Mouse (Mus musculus): ENCODE data around the gene Btbd11. TPM values are rescaled to one million over a fixed set of nuclear protein-coding genes. Genes with fewer than 3 reads are reported as not detected.

Btbd11 gene
- polyA plus RNA-seq, 1 experiment from 2014 or later: 9.1 TPM

DNA sequence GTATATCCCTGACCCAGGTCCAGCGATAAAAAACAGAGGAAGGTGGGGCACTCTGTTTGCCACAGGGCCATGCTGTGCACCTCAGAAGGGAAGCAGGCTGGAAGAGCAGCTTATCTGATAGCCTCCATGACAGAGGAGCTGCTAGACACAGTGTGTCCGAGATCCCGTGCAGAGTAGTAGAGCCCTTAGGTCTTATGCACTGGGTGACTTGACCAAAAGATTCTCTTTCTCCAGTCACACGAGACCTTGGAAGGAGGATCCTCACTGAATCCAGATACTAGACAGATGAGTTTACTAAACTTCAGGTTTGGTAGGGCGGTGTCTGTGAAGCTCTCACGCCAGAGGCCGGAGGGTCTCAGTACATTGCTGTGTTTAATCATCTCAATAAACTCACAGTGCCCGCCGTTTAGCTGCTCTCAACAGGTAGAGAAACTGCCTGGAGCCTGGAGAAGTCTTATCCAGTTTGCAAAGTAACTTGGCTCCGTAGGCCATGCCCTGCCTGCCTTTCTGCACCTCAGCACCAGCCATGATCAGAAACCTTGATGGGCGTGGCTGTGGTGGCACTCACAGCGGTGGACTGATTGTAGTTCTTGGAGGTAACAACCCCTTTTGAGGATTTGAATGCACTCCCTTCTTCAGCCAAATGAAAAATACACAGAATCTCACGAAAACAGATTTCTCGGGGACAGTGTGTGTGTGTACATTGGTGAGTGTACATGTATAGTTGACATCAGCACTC, 155.4 kb downstream of the Btbd11 start:
- no peak overlapping the region for H3K9ac ChIP-seq
- no peak overlapping the region for H3K4me3 ChIP-seq (replicated peaks)
- no peaks in the 10 kb centered on the region for H3K9me3 ChIP-seq
- ATAC-seq (ENCODE audit: low FRiP score): no peak
- peaks cover 20% of the 10 kb centered on the region for H3K4me1 ChIP-seq
- H3K36me3 ChIP-seq (replicated peaks): no peaks in the 10 kb centered on the region
- no peaks in the 10 kb centered on the region for H3K27me3 ChIP-seq
- WGBS: 93% methylated on average over 14 of the region's 14 CpGs
- H3K4me2 ChIP-seq: no peak overlapping the region
- H3K27ac ChIP-seq: no peak overlapping the region

DNA sequence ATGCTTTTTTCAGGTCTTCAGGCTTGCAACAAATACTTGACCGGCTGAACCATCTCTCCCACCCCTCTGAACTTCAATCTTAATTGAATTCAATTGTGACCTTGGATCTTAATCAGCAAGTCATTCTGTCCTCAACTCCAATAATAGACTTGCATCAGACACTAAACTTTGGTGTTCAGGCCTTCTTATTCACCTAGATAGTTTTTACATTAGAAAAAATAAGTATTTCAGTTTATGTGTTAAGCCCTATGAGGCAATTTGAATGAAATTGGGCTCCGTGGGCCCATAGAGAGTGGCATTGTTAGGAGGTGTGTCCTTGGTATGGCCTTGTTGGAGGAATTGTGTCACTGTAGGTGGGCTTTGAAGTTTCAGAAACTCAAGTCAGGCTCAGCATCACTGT, 156.7 kb downstream of the Btbd11 start:
- 94% methylated on average over 2 of the region's 2 CpGs for WGBS
- Histone ChIP-seq H3K27ac (no peak overlapping the region), H3K9me3 (no peaks in the 10 kb centered on the region), H3K9ac (no peak overlapping the region), H3K4me2 (no peak overlapping the region), H3K4me1 (peaks cover 20% of the 10 kb centered on the region), H3K4me3 (replicated peaks) (no peak overlapping the region), H3K27me3 (no peaks in the 10 kb centered on the region), H3K36me3 (replicated peaks) (no peaks in the 10 kb centered on the region)
- ATAC-seq (ENCODE audit: low FRiP score): no peak

DNA sequence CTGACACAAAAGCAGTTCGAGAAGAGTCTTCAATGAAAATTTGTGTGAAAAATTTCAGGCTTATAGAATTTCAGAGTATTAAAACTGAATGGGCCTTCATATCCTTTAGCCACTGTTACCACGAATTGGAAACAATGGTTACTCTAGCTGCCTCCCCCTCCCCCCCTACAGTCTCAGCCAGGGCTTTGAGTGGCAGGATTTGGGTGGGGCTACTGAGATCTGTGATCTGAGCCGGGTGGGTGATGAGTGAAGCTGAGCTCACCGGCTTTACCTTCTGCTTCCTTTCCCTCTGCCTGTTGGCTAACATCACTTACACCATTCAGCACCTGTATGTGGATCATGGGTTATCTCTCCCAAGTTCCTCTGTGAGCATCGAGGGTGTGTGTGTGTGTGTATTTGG, 158.4 kb downstream of the Btbd11 start:
- Histone ChIP-seq H3K9ac (no peak overlapping the region), H3K4me3 (replicated peaks) (no peak overlapping the region), H3K4me1 (peaks cover 8% of the 10 kb centered on the region), H3K9me3 (no peaks in the 10 kb centered on the region), H3K27me3 (no peaks in the 10 kb centered on the region), H3K27ac (no peak overlapping the region), H3K36me3 (replicated peaks) (no peaks in the 10 kb centered on the region), H3K4me2 (no peak overlapping the region)
- ATAC-seq (ENCODE audit: low FRiP score): no peak
- WGBS: 46% methylated on average over 5 of the region's 5 CpGs

DNA sequence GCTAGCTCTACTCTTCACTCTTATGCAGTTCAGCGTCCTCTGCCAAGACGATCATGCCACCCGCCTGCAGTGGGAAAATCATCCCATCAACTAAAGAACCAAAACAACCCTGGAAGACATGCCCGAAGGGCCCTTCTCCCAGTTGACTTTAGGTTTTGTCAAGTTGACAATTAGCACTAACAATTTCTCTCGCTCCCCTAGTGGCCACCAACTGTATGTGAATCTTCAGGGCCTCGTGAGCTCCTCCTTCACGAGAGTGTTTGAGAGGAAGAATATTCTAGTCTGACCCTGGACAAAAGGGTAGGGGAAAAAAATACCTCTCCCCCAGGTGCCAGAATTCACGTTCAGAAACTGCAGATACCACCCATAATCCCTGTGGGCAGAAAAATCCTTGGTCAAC, 168.6 kb downstream of the Btbd11 start:
- H3K9ac ChIP-seq: no peak overlapping the region
- H3K36me3 ChIP-seq (replicated peaks): no peaks in the 10 kb centered on the region
- H3K4me1 ChIP-seq: no peaks in the 10 kb centered on the region
- no peak overlapping the region for H3K27ac ChIP-seq
- no peak overlapping the region for H3K4me2 ChIP-seq
- H3K4me3 ChIP-seq (replicated peaks): no peak overlapping the region
- ATAC-seq (ENCODE audit: low FRiP score): no peak
- WGBS: 65% methylated on average over 8 of the region's 8 CpGs
- H3K27me3 ChIP-seq: no peaks in the 10 kb centered on the region
- no peaks in the 10 kb centered on the region for H3K9me3 ChIP-seq

DNA sequence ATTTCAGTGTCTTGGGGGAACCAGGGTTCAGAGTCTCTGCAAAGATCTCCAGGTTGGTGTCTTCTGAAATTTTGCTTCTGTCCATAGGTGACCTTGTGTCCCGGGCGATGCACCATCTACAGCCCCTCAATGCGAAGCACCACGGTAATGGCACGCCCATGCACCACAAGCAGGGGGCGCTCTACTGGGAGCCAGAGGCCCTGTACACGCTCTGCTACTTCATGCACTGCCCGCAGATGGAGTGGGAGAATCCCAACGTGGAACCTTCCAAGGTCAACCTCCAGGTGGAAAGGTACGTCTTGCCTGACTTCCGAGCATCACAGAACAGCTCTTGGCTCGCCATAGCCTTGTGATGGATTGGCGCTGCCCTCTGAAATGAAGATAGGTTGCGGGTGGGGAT, 174.8 kb downstream of the Btbd11 start:
- H3K36me3 ChIP-seq (replicated peaks): no peaks in the 10 kb centered on the region
- H3K27me3 ChIP-seq: no peaks in the 10 kb centered on the region
- no peak overlapping the region for H3K27ac ChIP-seq
- H3K4me1 ChIP-seq: peaks cover 8% of the 10 kb centered on the region
- no peak overlapping the region for H3K9ac ChIP-seq
- ATAC-seq (ENCODE audit: low FRiP score): no peak
- H3K4me2 ChIP-seq: no peak overlapping the region
- H3K9me3 ChIP-seq: no peaks in the 10 kb centered on the region
- no peak overlapping the region for H3K4me3 ChIP-seq (replicated peaks)
- 90% methylated on average over 14 of the region's 14 CpGs for WGBS

DNA sequence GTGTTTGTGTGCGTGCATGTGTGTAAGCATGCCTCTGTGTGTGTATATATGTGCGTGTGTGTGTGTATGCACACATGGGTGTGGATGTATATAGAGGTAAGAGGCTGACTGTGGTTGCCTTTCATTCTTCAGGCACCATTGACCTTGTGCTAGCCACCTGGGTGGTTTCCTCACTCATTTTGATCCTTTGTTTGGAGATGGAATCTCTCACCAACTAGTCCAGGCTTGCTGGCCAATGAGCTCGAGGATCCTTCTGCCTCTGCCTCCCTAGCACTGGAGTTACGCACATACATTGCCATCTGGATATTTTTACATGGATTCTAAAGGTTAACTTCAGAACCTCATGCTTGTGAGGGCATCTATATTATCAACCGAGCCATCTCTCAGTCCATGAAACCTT, 184.8 kb downstream of the Btbd11 start:
- Histone ChIP-seq H3K4me1 (no peaks in the 10 kb centered on the region), H3K27ac (no peak overlapping the region), H3K27me3 (no peaks in the 10 kb centered on the region), H3K9ac (no peak overlapping the region), H3K36me3 (replicated peaks) (no peaks in the 10 kb centered on the region), H3K4me2 (no peak overlapping the region), H3K9me3 (no peaks in the 10 kb centered on the region), H3K4me3 (replicated peaks) (no peak overlapping the region)
- 92% methylated on average over 5 of the region's 5 CpGs for WGBS
- ATAC-seq (ENCODE audit: low FRiP score): no peak

DNA sequence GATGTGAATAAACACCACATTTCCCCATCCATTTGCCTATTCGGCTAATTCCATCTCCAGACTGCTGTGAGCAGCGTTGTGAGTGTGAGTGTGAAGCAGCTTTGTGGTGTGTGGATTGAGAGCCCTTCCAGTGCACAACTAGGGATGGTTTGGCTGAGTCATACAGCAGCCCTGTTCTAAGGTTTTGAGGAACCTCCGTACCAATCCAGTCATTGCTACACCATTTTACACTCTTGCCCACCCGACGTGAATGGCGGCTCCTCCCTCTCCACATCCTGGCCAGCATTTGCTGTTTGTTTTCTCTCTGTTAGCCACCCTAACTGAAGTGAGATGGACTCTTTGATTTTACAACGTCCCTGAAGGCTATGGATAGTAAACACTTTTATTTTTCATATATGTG, 186.0 kb downstream of the Btbd11 start:
- H3K27ac ChIP-seq: no peak overlapping the region
- no peaks in the 10 kb centered on the region for H3K9me3 ChIP-seq
- WGBS: 91% methylated on average over 7 of the region's 7 CpGs
- H3K4me2 ChIP-seq: no peak overlapping the region
- no peaks in the 10 kb centered on the region for H3K36me3 ChIP-seq (replicated peaks)
- ATAC-seq (ENCODE audit: low FRiP score): no peak
- no peak overlapping the region for H3K4me3 ChIP-seq (replicated peaks)
- no peak overlapping the region for H3K9ac ChIP-seq
- no peaks in the 10 kb centered on the region for H3K27me3 ChIP-seq
- no peaks in the 10 kb centered on the region for H3K4me1 ChIP-seq

DNA sequence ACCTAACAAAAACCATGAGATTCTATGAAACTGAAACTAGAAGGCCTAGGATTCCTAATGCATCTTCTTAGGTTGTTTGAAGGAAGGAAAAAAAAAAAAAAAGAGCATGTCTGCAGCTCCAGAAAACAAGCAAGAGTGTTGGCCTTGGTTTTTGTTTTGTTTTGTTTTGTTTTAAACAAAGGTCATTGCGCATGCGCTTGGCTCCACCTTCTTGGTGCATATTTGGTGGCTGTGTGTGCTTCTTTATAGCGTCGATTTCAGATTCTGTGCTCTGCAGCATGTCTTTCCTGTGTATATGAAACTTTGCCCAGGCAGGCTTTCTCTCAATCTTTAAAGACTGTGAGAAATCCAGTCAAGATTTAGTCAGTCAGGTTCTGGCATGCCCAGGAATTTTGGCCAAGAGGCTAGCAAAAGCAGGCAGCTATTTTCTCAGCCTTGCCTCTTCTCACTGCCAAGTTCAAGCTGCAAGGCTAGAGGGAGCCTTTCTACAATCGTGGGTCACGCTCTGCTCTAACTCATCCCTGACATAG, 191.3 kb downstream of the Btbd11 start:
- no peak overlapping the region for H3K4me2 ChIP-seq
- no peaks in the 10 kb centered on the region for H3K4me1 ChIP-seq
- H3K9me3 ChIP-seq: no peaks in the 10 kb centered on the region
- 89% methylated on average over 6 of the region's 6 CpGs for WGBS
- no peaks in the 10 kb centered on the region for H3K27me3 ChIP-seq
- H3K27ac ChIP-seq: no peak overlapping the region
- ATAC-seq (ENCODE audit: low FRiP score): no peak
- no peak overlapping the region for H3K4me3 ChIP-seq (replicated peaks)
- H3K9ac ChIP-seq: no peak overlapping the region
- H3K36me3 ChIP-seq (replicated peaks): no peaks in the 10 kb centered on the region

DNA sequence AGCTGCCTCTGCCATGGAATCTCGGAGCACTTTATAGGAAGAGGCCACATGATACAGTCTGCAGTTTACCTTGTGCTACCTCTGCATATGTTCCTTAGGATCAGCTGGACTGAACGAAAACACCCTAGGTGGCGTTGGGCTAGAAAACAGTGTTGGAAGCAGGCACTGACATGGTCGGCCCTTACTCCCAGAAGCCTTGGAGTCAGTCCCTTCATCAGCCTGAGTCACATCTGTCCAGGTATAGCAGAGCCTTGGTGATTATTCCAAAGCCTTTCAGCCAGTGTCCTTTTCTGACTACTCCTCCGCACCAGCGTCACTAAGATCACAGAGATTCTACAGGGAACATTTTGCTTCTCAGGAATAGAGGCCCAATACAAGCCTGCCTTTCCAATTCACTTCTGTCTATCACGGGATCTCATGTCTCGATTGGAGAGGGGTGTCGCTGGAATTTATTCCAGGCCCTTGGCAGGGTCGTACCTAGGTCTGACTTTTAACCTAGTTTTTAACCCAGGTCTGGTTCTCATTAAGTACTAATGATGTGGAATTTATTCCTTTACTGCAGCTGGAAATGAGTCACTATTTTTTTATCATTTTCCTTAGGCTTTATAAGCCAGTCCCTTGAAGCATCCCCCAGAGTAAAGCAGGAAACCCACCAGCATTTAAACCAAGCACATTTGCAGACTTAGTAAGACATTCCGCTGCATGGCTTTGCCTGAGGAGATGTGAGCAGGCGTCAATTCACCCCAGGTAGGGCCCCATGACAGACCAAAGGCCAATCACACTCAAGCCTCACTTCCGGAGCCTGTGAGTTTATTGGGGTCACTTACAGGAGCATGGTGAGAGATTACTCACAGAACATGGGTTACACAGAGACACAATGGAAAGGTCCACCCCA, 192.2 kb downstream of the Btbd11 start:
- WGBS: 87% methylated on average over 13 of the region's 13 CpGs

DNA sequence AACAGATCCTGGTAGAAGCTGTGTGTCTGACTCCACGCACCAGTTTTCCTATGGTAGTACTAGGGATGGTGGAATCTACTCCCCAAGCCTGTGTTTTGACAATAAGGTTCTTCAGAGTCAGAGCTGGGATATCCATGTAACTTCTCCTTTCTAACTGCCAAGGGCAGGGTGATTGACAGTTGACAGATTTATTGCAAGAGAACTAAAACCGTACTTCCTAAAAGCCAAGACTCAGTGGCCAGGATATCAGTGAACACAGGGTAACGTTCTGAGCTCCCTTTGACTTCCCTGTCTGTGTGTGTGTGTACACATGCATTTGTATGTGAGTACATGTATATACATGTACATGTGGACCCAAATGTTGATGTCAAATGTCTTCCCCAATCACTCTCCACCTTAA, 201.1 kb downstream of the Btbd11 start:
- Histone ChIP-seq H3K27ac (no peak overlapping the region), H3K4me2 (no peak overlapping the region), H3K4me3 (replicated peaks) (no peak overlapping the region), H3K4me1 (no peaks in the 10 kb centered on the region), H3K36me3 (replicated peaks) (no peaks in the 10 kb centered on the region), H3K27me3 (no peaks in the 10 kb centered on the region), H3K9me3 (no peaks in the 10 kb centered on the region), H3K9ac (no peak overlapping the region)
- no peak for ATAC-seq (ENCODE audit: low FRiP score)
- 88% methylated on average over 3 of the region's 3 CpGs for WGBS

More for the DNA sequence above, 192.2 kb downstream of the Btbd11 start:
- Histone ChIP-seq H3K9me3 (no peaks in the 10 kb centered on the region), H3K36me3 (replicated peaks) (no peaks in the 10 kb centered on the region), H3K4me2 (no peak overlapping the region), H3K9ac (no peak overlapping the region), H3K4me3 (replicated peaks) (no peak overlapping the region), H3K27ac (no peak overlapping the region), H3K27me3 (no peaks in the 10 kb centered on the region), H3K4me1 (no peaks in the 10 kb centered on the region)
- ATAC-seq (ENCODE audit: low FRiP score): no peak

DNA sequence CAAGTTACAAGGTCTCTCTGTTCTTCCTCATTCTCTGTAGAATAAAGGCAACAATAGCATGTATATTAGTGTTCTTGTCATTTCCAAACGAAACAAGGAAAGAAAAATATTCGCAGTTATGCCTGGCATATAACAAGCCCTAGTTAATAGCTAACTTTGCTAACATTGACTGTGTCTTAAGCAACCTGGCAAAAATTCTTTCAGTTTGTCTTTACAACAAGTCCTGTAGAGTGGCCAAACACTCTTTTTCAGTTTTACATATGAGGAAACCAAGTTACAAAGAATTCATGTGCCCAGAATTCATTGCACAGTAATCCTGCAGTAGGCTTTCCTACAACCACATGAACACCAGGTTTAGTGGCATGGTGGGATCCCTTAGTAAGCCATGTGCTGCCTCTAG, 203.4 kb downstream of the Btbd11 start:
- WGBS: 94% methylated on average over 2 of the region's 2 CpGs
- H3K9ac ChIP-seq: no peak overlapping the region
- H3K4me2 ChIP-seq: no peak overlapping the region
- H3K27me3 ChIP-seq: no peaks in the 10 kb centered on the region
- no peak overlapping the region for H3K27ac ChIP-seq
- ATAC-seq (ENCODE audit: low FRiP score): no peak
- no peaks in the 10 kb centered on the region for H3K9me3 ChIP-seq
- no peaks in the 10 kb centered on the region for H3K36me3 ChIP-seq (replicated peaks)
- H3K4me1 ChIP-seq: no peaks in the 10 kb centered on the region
- no peak overlapping the region for H3K4me3 ChIP-seq (replicated peaks)

DNA sequence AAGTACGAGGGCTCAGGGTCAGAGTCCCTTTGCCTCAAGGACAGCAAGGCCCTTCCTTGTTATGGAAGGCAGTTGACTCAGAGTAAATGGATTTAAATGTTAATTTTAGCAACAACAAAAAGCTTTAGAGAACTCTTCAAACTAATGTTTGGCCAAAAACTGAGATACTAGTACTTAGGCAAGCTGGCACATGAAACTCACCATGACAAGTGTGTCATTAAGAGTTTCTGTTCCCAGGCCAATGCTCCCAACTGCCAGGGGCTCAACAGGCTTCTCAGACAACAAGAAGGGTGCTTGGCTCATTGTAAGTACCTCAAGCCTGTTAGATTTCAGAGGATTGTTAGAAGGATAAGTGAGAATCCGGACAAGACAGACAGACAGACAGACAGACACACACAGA, 204.7 kb downstream of the Btbd11 start:
- no peaks in the 10 kb centered on the region for H3K9me3 ChIP-seq
- H3K4me1 ChIP-seq: no peaks in the 10 kb centered on the region
- no peaks in the 10 kb centered on the region for H3K36me3 ChIP-seq (replicated peaks)
- 89% methylated on average over 2 of the region's 2 CpGs for WGBS
- no peak overlapping the region for H3K27ac ChIP-seq
- no peak for ATAC-seq (ENCODE audit: low FRiP score)
- no peak overlapping the region for H3K4me3 ChIP-seq (replicated peaks)
- no peaks in the 10 kb centered on the region for H3K27me3 ChIP-seq
- no peak overlapping the region for H3K9ac ChIP-seq
- H3K4me2 ChIP-seq: no peak overlapping the region
